Comparison of ENCODE assay signal across 15 mouse cellular contexts in the genomic region with DNA sequence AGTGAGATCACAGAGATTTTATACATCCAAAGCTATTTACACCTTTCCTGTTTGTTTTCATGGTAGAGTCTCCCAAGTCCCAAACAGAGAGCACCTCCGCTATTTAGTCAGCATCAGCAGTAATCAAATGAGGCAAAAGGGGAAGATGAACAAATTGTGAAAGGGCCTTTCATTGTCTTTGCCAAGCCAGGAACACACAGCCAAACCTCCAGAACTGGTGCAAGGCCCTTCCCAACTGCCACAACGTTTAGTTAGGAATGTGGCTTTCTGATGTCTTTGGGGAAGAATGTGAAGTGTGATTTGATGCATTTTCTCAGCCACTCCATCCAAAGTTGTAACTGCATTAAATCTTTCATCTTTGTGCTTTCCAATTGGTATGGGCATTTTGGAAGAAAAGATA.
"Had no signal": no experiment of that assay in that cellular context is flagged by ENCODE, and none has a peak within 500 bp of the region (broad histone marks: within the 10 kb centered on the region; RNA-seq: fewer than 3 reads in every experiment).

No protein-coding gene starts in this region.

- H3K27me3 ChIP-seq: lung, embryonic 15.5 days; megakaryocyte, embryonic 14.5 days; midbrain, embryonic 13.5 days; midbrain, embryonic 15.5 days; neural tube, embryonic 12.5 days; stomach, embryonic 15.5 days had no signal

- DNase-seq: lung, adult 2 months; lung, postnatal 4 days; right cerebral cortex, postnatal 14 days; thymus, adult 2 months; thymus, postnatal 25 days; thymus, postnatal 4 days had no signal

- H3K4me2 ChIP-seq: lung, embryonic 15.5 days; midbrain, embryonic 11.5 days; midbrain, embryonic 13.5 days; midbrain, embryonic 15.5 days; neural tube, embryonic 12.5 days; stomach, embryonic 15.5 days had no signal

- H3K27ac ChIP-seq: lung, embryonic 15.5 days; midbrain, embryonic 13.5 days; midbrain, embryonic 15.5 days; neural tube, embryonic 12.5 days; stomach, embryonic 15.5 days; stomach, postnatal 0 days had no signal

- H3K4me1 ChIP-seq: lung, embryonic 15.5 days; megakaryocyte, embryonic 14.5 days; midbrain, embryonic 13.5 days; midbrain, embryonic 15.5 days; neural tube, embryonic 12.5 days; stomach, embryonic 15.5 days had no signal

- H3K4me3 ChIP-seq: lung, embryonic 15.5 days; megakaryocyte, embryonic 14.5 days; midbrain, embryonic 13.5 days; midbrain, embryonic 15.5 days; neural tube, embryonic 12.5 days; stomach, embryonic 15.5 days had no signal

- H3K9me3 ChIP-seq: lung, embryonic 15.5 days; megakaryocyte, embryonic 14.5 days; midbrain, embryonic 13.5 days; midbrain, embryonic 15.5 days; neural tube, embryonic 12.5 days; stomach, embryonic 15.5 days had no signal

- H3K36me3 ChIP-seq: lung, embryonic 15.5 days; midbrain, embryonic 13.5 days; midbrain, embryonic 15.5 days; neural tube, embryonic 12.5 days; stomach, embryonic 15.5 days had no signal

- ATAC-seq: lung, postnatal 0 days; midbrain, embryonic 13.5 days; midbrain, embryonic 15.5 days had no signal

- H3K9ac ChIP-seq: lung, embryonic 15.5 days; midbrain, embryonic 13.5 days; midbrain, embryonic 15.5 days; neural tube, embryonic 12.5 days; stomach, embryonic 15.5 days had no signal
